Mouse (Mus musculus): ENCODE data around the gene Magi1. TPM values are rescaled to one million over a fixed set of nuclear protein-coding genes. Genes with fewer than 3 reads are reported as not detected.

The Magi1 gene
- polyA plus RNA-seq, 1 experiment, result 2.1 TPM

- H3K27ac ChIP-seq (ENCODE audit: control insufficient read depth, insufficient read depth, low read length), result no peak overlapping the region
- TF ChIP-seq POLR2A (IDR thresholded peaks at IDR 0.05; ENCODE audit: control insufficient read depth, extremely low read depth, insufficient read depth, low read length, poor library complexity), result no peak
- no peak for TF ChIP-seq CTCF (IDR thresholded peaks at IDR 0.05; ENCODE audit: borderline replicate concordance, control insufficient read depth, extremely low read depth, insufficient read depth, low read length, poor library complexity)
- H3K4me3 ChIP-seq (ENCODE audit: control insufficient read depth, insufficient read depth, low read length), result no peak overlapping the region
- H3K4me1 ChIP-seq (replicated peaks; ENCODE audit: control insufficient read depth, insufficient read depth, low read length), result no peaks in the 10 kb centered on the region
- H3K36me3 ChIP-seq (ENCODE audit: control insufficient read depth, insufficient read depth, low read length), result no peaks in the 10 kb centered on the region
- WGBS, result 70% methylated on average over 7 of the region's 7 CpGs
- no peaks in the 10 kb centered on the region for H3K27me3 ChIP-seq (ENCODE audit: control insufficient read depth, insufficient read depth, low read length)
- DNase-seq, result no peak
These were observed 556.8 kb downstream of the Magi1 start for GRCm38 (mm10) chr6:93726829-93727455.

- DNase-seq, result no peak
- TF ChIP-seq POLR2A (IDR thresholded peaks at IDR 0.05; ENCODE audit: control insufficient read depth, extremely low read depth, insufficient read depth, low read length, poor library complexity), result no peak
- no peak for TF ChIP-seq CTCF (IDR thresholded peaks at IDR 0.05; ENCODE audit: borderline replicate concordance, control insufficient read depth, extremely low read depth, insufficient read depth, low read length, poor library complexity)
- Histone ChIP-seq H3K4me3 (ENCODE audit: control insufficient read depth, insufficient read depth, low read length) (no peak overlapping the region), H3K4me1 (replicated peaks; ENCODE audit: control insufficient read depth, insufficient read depth, low read length) (no peaks in the 10 kb centered on the region), H3K27me3 (ENCODE audit: control insufficient read depth, insufficient read depth, low read length) (no peaks in the 10 kb centered on the region), H3K36me3 (ENCODE audit: control insufficient read depth, insufficient read depth, low read length) (no peaks in the 10 kb centered on the region), H3K27ac (ENCODE audit: control insufficient read depth, insufficient read depth, low read length) (no peak overlapping the region)
- 91% methylated on average over 10 of the region's 10 CpGs for WGBS
These were observed 557.6 kb downstream of the Magi1 start for GRCm38 (mm10) chr6:93726121-93726520.

GRCm38 (mm10) chr6:93724749-93725148, 559.0 kb downstream of the Magi1 start:
- H3K27me3 ChIP-seq (ENCODE audit: control insufficient read depth, insufficient read depth, low read length), result no peaks in the 10 kb centered on the region
- H3K27ac ChIP-seq (ENCODE audit: control insufficient read depth, insufficient read depth, low read length), result no peak overlapping the region
- no peaks in the 10 kb centered on the region for H3K4me1 ChIP-seq (replicated peaks; ENCODE audit: control insufficient read depth, insufficient read depth, low read length)
- TF ChIP-seq POLR2A (IDR thresholded peaks at IDR 0.05; ENCODE audit: control insufficient read depth, extremely low read depth, insufficient read depth, low read length, poor library complexity) (no peak), CTCF (IDR thresholded peaks at IDR 0.05; ENCODE audit: borderline replicate concordance, control insufficient read depth, extremely low read depth, insufficient read depth, low read length, poor library complexity) (no peak)
- H3K36me3 ChIP-seq (ENCODE audit: control insufficient read depth, insufficient read depth, low read length), result no peaks in the 10 kb centered on the region
- no peak for DNase-seq
- WGBS, result 91% methylated on average over 7 of the region's 7 CpGs
- H3K4me3 ChIP-seq (ENCODE audit: control insufficient read depth, insufficient read depth, low read length), result no peak overlapping the region

GRCm38 (mm10) chr6:93723226-93723625, 560.5 kb downstream of the Magi1 start:
- Histone ChIP-seq H3K4me3 (ENCODE audit: control insufficient read depth, insufficient read depth, low read length) (no peak overlapping the region), H3K27me3 (ENCODE audit: control insufficient read depth, insufficient read depth, low read length) (no peaks in the 10 kb centered on the region), H3K27ac (ENCODE audit: control insufficient read depth, insufficient read depth, low read length) (no peak overlapping the region), H3K36me3 (ENCODE audit: control insufficient read depth, insufficient read depth, low read length) (no peaks in the 10 kb centered on the region), H3K4me1 (replicated peaks; ENCODE audit: control insufficient read depth, insufficient read depth, low read length) (no peaks in the 10 kb centered on the region)
- no peak for DNase-seq
- TF ChIP-seq POLR2A (IDR thresholded peaks at IDR 0.05; ENCODE audit: control insufficient read depth, extremely low read depth, insufficient read depth, low read length, poor library complexity) (no peak), CTCF (IDR thresholded peaks at IDR 0.05; ENCODE audit: borderline replicate concordance, control insufficient read depth, extremely low read depth, insufficient read depth, low read length, poor library complexity) (no peak)
- WGBS, result 84% methylated on average over 2 of the region's 2 CpGs

GRCm38 (mm10) chr6:93719532-93719931, 564.2 kb downstream of the Magi1 start:
- TF ChIP-seq CTCF (IDR thresholded peaks at IDR 0.05; ENCODE audit: borderline replicate concordance, control insufficient read depth, extremely low read depth, insufficient read depth, low read length, poor library complexity) (no peak), POLR2A (IDR thresholded peaks at IDR 0.05; ENCODE audit: control insufficient read depth, extremely low read depth, insufficient read depth, low read length, poor library complexity) (no peak)
- WGBS, result 83% methylated on average over 4 of the region's 4 CpGs

GRCm38 (mm10) chr6:93718385-93718784, 565.3 kb downstream of the Magi1 start:
- H3K4me1 ChIP-seq (replicated peaks; ENCODE audit: control insufficient read depth, insufficient read depth, low read length), result no peaks in the 10 kb centered on the region
- H3K36me3 ChIP-seq (ENCODE audit: control insufficient read depth, insufficient read depth, low read length), result no peaks in the 10 kb centered on the region
- H3K27me3 ChIP-seq (ENCODE audit: control insufficient read depth, insufficient read depth, low read length), result no peaks in the 10 kb centered on the region
- WGBS, result 11% methylated on average over 5 of the region's 5 CpGs
- no peak for DNase-seq
- H3K4me3 ChIP-seq (ENCODE audit: control insufficient read depth, insufficient read depth, low read length), result no peak overlapping the region
- TF ChIP-seq POLR2A (IDR thresholded peaks at IDR 0.05; ENCODE audit: control insufficient read depth, extremely low read depth, insufficient read depth, low read length, poor library complexity), result no peak
- no peak for TF ChIP-seq CTCF (IDR thresholded peaks at IDR 0.05; ENCODE audit: borderline replicate concordance, control insufficient read depth, extremely low read depth, insufficient read depth, low read length, poor library complexity)
- no peak overlapping the region for H3K27ac ChIP-seq (ENCODE audit: control insufficient read depth, insufficient read depth, low read length)

More at GRCm38 (mm10) chr6:93719532-93719931, 564.2 kb downstream of the Magi1 start:
- no peaks in the 10 kb centered on the region for H3K4me1 ChIP-seq (replicated peaks; ENCODE audit: control insufficient read depth, insufficient read depth, low read length)
- DNase-seq, result no peak
- no peak overlapping the region for H3K27ac ChIP-seq (ENCODE audit: control insufficient read depth, insufficient read depth, low read length)
- H3K4me3 ChIP-seq (ENCODE audit: control insufficient read depth, insufficient read depth, low read length), result no peak overlapping the region
- H3K27me3 ChIP-seq (ENCODE audit: control insufficient read depth, insufficient read depth, low read length), result no peaks in the 10 kb centered on the region
- H3K36me3 ChIP-seq (ENCODE audit: control insufficient read depth, insufficient read depth, low read length), result no peaks in the 10 kb centered on the region

All from thymus, adult 2 months (tissue).